Mouse (Mus musculus) thymus, postnatal 36 days (tissue): ENCODE results near the gene Vmn1r95.
"Not testable (repeated sequence)": the region's sequence is repeated elsewhere in the genome, so short reads cannot be mapped to it uniquely, and the experiment has no call there.

Experiments
- DNase-seq, 2 experiments: peaks; one replicate each; pipeline ENCODE4 v3.0.0; 2022; ENCODE audit warnings: mixed read lengths in 2 of 2

Gene Vmn1r95

DNA sequence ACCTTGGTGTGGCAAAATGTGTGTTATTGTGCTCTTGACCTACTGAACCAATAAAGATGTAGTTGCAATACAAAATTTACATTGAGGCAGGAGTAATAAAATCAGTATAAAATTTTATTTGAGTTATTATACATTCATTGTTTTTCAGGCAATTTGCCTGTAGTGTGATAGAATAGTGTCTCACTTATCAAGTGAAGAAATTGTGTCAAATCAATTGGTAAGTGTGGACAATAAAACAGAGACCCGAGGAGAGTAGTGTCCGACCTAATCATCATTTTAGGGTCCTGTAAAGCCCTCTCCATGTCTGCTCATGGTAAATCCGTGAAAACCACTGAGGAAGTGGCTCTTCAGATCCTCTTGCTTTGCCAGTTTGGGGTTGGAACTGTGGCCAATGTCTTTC is at the start of gene Vmn1r95:
Gene Vmn1r95 (plus strand): TSS at position 301 of the 400 bp plus-strand sequence.
- DNase-seq: not testable (repeated sequence)

DNA sequence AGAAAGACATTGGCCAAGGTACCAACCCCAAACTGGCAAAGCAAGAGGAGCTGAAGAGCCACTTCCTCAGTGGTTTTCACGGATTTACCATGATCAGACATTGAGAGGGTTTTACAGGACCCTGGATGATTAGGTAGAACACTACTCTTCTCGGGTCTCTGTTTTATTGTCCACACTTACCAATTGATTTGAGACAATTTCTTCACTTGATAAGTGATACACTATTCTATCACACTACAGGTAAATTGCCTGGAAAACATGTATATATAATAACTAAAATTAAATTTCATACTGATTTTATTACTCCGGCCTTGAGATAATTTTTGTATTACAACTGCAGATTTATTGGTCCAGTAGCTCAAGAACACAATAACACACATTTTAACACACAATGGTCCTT is 25.2 kb upstream of the Vmn1r95 start, which contains the start of gene Vmn1r94:
Gene Vmn1r94 (minus strand): TSS at position 101 of the 400 bp plus-strand sequence.
- not testable (repeated sequence) for DNase-seq

DNA sequence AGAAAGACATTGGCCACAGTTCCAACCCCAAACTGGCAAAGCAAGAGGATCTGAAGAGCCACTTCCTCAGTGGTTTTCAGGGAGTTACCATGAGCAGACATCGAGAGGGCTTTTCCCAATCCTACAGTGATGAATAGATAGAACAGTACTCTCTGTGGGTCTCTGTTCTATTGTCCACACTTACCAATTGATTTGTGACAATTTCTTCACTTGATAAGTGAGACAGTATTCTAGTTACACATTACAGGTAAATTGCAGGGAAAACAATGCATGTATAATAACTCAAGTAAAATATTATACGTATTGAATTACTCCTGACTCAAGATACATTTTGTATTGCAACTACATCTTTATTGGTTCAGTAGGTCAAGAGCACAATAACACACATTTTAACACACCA is 12.0 kb downstream of the Vmn1r95 start, which contains the start of gene Gm6164:
Gene Gm6164 (minus strand): TSS at position 101 of the 400 bp plus-strand sequence.
- not testable (repeated sequence) for DNase-seq

DNA sequence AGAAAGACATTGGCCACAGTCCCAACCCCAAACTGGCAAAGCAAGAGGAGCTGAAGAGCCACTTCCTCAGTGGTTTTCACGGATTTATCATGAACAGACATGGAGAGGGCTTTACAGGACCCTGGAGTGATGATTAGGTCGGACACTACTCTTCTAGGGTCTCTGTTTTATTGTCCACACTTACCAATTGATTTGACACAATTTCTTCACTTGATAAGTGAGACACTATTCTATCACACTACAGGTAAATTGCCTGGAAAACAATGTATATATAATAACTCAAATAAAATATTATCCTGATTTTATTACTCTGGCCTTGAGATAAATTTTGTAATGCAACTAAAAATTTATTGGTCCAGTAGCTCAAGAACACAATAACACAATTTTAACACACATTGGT is 40.2 kb downstream of the Vmn1r95 start, which contains the start of gene Gm4498:
Gene Gm4498 (minus strand): TSS at position 101 of the 400 bp plus-strand sequence.
- not testable (repeated sequence) for DNase-seq
